Mouse (Mus musculus): ENCODE results near the gene Ctdspl. TPM values are rescaled to one million over a fixed set of nuclear protein-coding genes. Genes with fewer than 3 reads are reported as not detected.

The Ctdspl gene
- polyA plus RNA-seq, 1 experiment from 2014 or later, result 21.9 TPM

GRCm38 (mm10) chr9:118939831-118940230 lies 13.6 kb downstream of the Ctdspl start:
- TF ChIP-seq CTCF (IDR thresholded peaks at IDR 0.05; ENCODE audit: low read depth), result no peak
- peak overlapping the region; percentile 62 for H3K27ac ChIP-seq
- no peak overlapping the region for H3K9ac ChIP-seq (ENCODE audit: low read depth, low read length)
- H3K4me3 ChIP-seq (replicated peaks; ENCODE audit: low read depth, low read length), result no peak overlapping the region
- ATAC-seq (replicated peaks; ENCODE audit: low FRiP score, low read depth), result peak; percentile 43; the same call in 1 of the 2 replicates
- no peaks in the 10 kb centered on the region for H3K9me3 ChIP-seq (replicated peaks; ENCODE audit: low read length)
- H3K4me2 ChIP-seq (ENCODE audit: low read length), result peak overlapping the region; percentile 7; the same call in 1 of the 2 replicates
- DNase-seq (ENCODE audit: low spot score), result no peak
- H3K36me3 ChIP-seq (ENCODE audit: insufficient read depth, low read length), result no peaks in the 10 kb centered on the region
- no peaks in the 10 kb centered on the region for H3K27me3 ChIP-seq (ENCODE audit: insufficient read depth, low read length)
- 51% methylated on average over 12 of the region's 12 CpGs for WGBS
- H3K4me1 ChIP-seq (replicated peaks; ENCODE audit: insufficient read depth, low read length), result peaks cover 31% of the 10 kb centered on the region

DNA sequence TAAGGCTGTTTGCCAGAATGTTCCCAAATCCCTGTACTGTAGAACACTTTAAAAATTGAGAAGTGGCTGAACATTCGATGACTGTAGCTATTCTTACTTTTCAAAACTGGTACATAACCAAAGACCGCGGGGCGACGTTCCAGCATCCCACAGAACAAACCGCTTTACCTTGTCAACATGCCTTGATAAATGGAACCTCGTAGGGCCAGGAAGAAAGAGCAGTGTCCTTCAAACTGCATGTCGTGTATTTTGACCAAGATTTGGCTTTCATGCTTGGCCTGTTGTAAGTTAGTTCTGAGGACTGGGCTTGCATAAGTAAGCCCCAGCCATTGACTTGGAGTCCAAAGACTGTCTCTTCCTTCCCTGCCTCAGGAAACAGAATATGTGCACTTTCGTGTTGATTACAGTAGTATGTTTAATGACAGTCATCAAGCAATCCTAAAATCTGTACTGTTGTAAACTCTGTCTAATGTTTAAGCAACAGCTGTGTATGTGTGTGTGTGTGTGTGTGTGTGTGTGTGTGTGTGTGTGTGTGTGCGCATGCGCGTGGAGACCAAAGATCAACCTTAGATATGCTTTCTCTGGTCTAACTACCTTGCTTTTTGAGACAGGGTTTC lies 14.4 kb downstream of the Ctdspl start:
- peaks cover 28% of the 10 kb centered on the region for H3K4me1 ChIP-seq (replicated peaks; ENCODE audit: insufficient read depth, low read length)
- no peaks in the 10 kb centered on the region for H3K27me3 ChIP-seq (ENCODE audit: insufficient read depth, low read length)
- WGBS, result 67% methylated on average over 12 of the region's 12 CpGs
- no peak overlapping the region for H3K9ac ChIP-seq (ENCODE audit: low read depth, low read length)
- no peak overlapping the region for H3K4me2 ChIP-seq (ENCODE audit: low read length)
- H3K4me3 ChIP-seq (replicated peaks; ENCODE audit: low read depth, low read length), result no peak overlapping the region
- H3K27ac ChIP-seq, result peak overlapping the region; percentile 62; the same call in 1 of the 2 replicates
- H3K36me3 ChIP-seq (ENCODE audit: insufficient read depth, low read length), result no peaks in the 10 kb centered on the region
- no peaks in the 10 kb centered on the region for H3K9me3 ChIP-seq (replicated peaks; ENCODE audit: low read length)
- ATAC-seq (replicated peaks; ENCODE audit: low FRiP score, low read depth) (no peak), DNase-seq (ENCODE audit: low spot score) (no peak)
- no peak for TF ChIP-seq CTCF (IDR thresholded peaks at IDR 0.05; ENCODE audit: low read depth)

DNA sequence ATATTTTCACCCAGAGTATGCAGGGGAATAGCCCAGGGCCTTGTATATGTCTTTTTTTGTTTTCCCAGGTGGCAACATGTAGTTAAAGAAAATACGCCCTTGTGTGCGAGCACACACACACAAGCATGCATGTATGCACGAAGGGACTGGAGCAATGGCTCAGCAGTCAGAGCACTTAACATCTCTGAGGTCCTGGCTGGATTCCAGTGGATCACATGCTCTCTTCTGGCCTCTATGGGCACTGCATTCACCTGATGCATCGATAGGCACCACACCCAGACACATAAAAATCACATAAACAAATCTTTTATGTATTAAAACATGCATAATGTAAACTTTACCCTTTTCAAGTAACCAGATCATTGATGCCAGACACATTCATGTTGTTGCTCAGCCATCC lies 15.8 kb downstream of the Ctdspl start:
- Histone ChIP-seq H3K9ac (ENCODE audit: low read depth, low read length) (no peak overlapping the region), H3K4me2 (ENCODE audit: low read length) (no peak overlapping the region), H3K4me3 (replicated peaks; ENCODE audit: low read depth, low read length) (no peak overlapping the region), H3K27ac (no peak overlapping the region), H3K4me1 (replicated peaks; ENCODE audit: insufficient read depth, low read length) (peaks cover 22% of the 10 kb centered on the region), H3K27me3 (ENCODE audit: insufficient read depth, low read length) (no peaks in the 10 kb centered on the region), H3K9me3 (replicated peaks; ENCODE audit: low read length) (no peaks in the 10 kb centered on the region), H3K36me3 (ENCODE audit: insufficient read depth, low read length) (no peaks in the 10 kb centered on the region)
- ATAC-seq (replicated peaks; ENCODE audit: low FRiP score, low read depth), result no peak
- TF ChIP-seq CTCF (IDR thresholded peaks at IDR 0.05; ENCODE audit: low read depth), result no peak
- WGBS, result 80% methylated on average over 4 of the region's 4 CpGs
- no peak for DNase-seq (ENCODE audit: low spot score)

- H3K4me1 ChIP-seq (replicated peaks; ENCODE audit: insufficient read depth, low read length), result peaks cover 15% of the 10 kb centered on the region; the same call in 1 of the 2 replicates
- H3K27ac ChIP-seq, result no peak overlapping the region
- no peaks in the 10 kb centered on the region for H3K9me3 ChIP-seq (replicated peaks; ENCODE audit: low read length)
- WGBS, result 54% methylated on average over 5 of the region's 5 CpGs
- H3K4me3 ChIP-seq (replicated peaks; ENCODE audit: low read depth, low read length), result no peak overlapping the region
- TF ChIP-seq CTCF (IDR thresholded peaks at IDR 0.05; ENCODE audit: low read depth), result no peak
- ATAC-seq (replicated peaks; ENCODE audit: low FRiP score, low read depth) (no peak), DNase-seq (ENCODE audit: low spot score) (no peak)
- no peak overlapping the region for H3K4me2 ChIP-seq (ENCODE audit: low read length)
- H3K36me3 ChIP-seq (ENCODE audit: insufficient read depth, low read length), result no peaks in the 10 kb centered on the region
- H3K9ac ChIP-seq (ENCODE audit: low read depth, low read length), result no peak overlapping the region
- no peaks in the 10 kb centered on the region for H3K27me3 ChIP-seq (ENCODE audit: insufficient read depth, low read length)
Measured at GRCm38 (mm10) chr9:118943941-118944340, 17.7 kb downstream of the Ctdspl start.

DNA sequence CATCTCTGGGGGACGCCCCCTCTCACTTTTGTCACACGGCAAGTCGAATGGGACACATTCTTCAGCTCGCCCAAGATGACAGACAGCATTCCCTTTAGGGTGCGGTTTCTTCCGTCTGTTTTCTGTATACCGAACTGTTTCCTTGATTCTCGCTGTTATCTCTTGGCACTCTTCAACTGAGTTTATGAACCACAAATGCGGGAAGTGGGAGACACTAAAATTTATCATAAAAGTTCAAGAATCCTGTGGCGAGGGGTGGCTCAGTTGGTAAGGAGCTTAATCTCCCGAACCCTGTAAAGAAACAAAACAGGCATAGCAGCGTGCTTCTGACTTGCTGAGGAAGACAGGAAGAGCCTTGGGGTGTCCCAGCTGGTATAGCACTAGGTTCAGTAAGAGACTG lies 18.1 kb downstream of the Ctdspl start:
- Histone ChIP-seq H3K9me3 (replicated peaks; ENCODE audit: low read length) (no peaks in the 10 kb centered on the region), H3K9ac (ENCODE audit: low read depth, low read length) (no peak overlapping the region), H3K4me3 (replicated peaks; ENCODE audit: low read depth, low read length) (no peak overlapping the region), H3K4me1 (replicated peaks; ENCODE audit: insufficient read depth, low read length) (peaks cover 13% of the 10 kb centered on the region; the same call in 1 of the 2 replicates), H3K27ac (no peak overlapping the region), H3K4me2 (ENCODE audit: low read length) (no peak overlapping the region), H3K27me3 (ENCODE audit: insufficient read depth, low read length) (no peaks in the 10 kb centered on the region), H3K36me3 (ENCODE audit: insufficient read depth, low read length) (no peaks in the 10 kb centered on the region)
- 62% methylated on average over 12 of the region's 12 CpGs for WGBS
- ATAC-seq (replicated peaks; ENCODE audit: low FRiP score, low read depth) (no peak), DNase-seq (ENCODE audit: low spot score) (no peak)
- no peak for TF ChIP-seq CTCF (IDR thresholded peaks at IDR 0.05; ENCODE audit: low read depth)

- WGBS, result 83% methylated on average over 5 of the region's 5 CpGs
- Histone ChIP-seq H3K4me3 (replicated peaks; ENCODE audit: low read depth, low read length) (no peak overlapping the region), H3K36me3 (ENCODE audit: insufficient read depth, low read length) (no peaks in the 10 kb centered on the region), H3K4me2 (ENCODE audit: low read length) (no peak overlapping the region), H3K9me3 (replicated peaks; ENCODE audit: low read length) (no peaks in the 10 kb centered on the region), H3K4me1 (replicated peaks; ENCODE audit: insufficient read depth, low read length) (no peaks in the 10 kb centered on the region; the same call in 1 of the 2 replicates), H3K27me3 (ENCODE audit: insufficient read depth, low read length) (no peaks in the 10 kb centered on the region), H3K27ac (no peak overlapping the region), H3K9ac (ENCODE audit: low read depth, low read length) (no peak overlapping the region)
- no peak for TF ChIP-seq CTCF (IDR thresholded peaks at IDR 0.05; ENCODE audit: low read depth)
- ATAC-seq (replicated peaks; ENCODE audit: low FRiP score, low read depth) (no peak), DNase-seq (ENCODE audit: low spot score) (no peak)
Measured at GRCm38 (mm10) chr9:118948486-118948885, 22.2 kb downstream of the Ctdspl start.

DNA sequence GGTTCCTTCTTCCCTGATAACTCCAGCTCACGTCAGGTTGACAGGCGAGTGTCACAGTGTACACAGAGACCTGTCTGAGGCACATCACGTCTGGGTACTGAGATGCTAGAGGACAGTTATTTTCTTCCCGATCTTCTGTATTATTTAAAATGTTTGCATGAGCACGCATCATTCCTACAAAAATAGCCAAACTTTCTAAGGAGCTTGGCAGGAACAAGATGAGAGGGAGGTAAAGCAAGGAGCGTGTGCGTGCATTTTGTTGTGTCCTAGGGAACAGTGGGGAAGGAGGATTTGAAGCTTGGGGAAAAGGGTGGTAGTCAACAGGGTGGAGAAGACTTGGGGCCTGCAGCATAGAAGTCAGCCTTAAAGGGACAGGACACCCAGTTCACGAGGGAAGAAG lies 22.9 kb downstream of the Ctdspl start:
- Histone ChIP-seq H3K27ac (no peak overlapping the region), H3K36me3 (ENCODE audit: insufficient read depth, low read length) (no peaks in the 10 kb centered on the region), H3K9me3 (replicated peaks; ENCODE audit: low read length) (no peaks in the 10 kb centered on the region), H3K4me1 (replicated peaks; ENCODE audit: insufficient read depth, low read length) (no peaks in the 10 kb centered on the region; the same call in 1 of the 2 replicates), H3K27me3 (ENCODE audit: insufficient read depth, low read length) (no peaks in the 10 kb centered on the region), H3K4me3 (replicated peaks; ENCODE audit: low read depth, low read length) (no peak overlapping the region), H3K4me2 (ENCODE audit: low read length) (no peak overlapping the region), H3K9ac (ENCODE audit: low read depth, low read length) (no peak overlapping the region)
- TF ChIP-seq CTCF (IDR thresholded peaks at IDR 0.05; ENCODE audit: low read depth), result no peak
- ATAC-seq (replicated peaks; ENCODE audit: low FRiP score, low read depth) (no peak), DNase-seq (ENCODE audit: low spot score) (no peak)
- WGBS, result 90% methylated on average over 8 of the region's 8 CpGs
